Mouse (Mus musculus): Measurements from ENCODE around the gene Tmem26.

- TF ChIP-seq TAL1 (IDR thresholded peaks at IDR 0.05; ENCODE audit: low read length): no peak
- TF ChIP-seq GATA1 (IDR thresholded peaks at IDR 0.05; ENCODE audit: low read length): no peak
Observed at GRCm38 (mm10) chr10:68678678-68679077, 44.8 kb upstream of the Tmem26 start.
